Mouse (Mus musculus): ENCODE data around the gene Uxs1.

Gene Uxs1

GRCm38 (mm10) chr1:43717967-43718366 is 109.6 kb downstream of the Uxs1 start:
- DNase-seq: no peak

- DNase-seq: no peak
Observed at GRCm38 (mm10) chr1:43714841-43715240, 112.8 kb downstream of the Uxs1 start.

DNA sequence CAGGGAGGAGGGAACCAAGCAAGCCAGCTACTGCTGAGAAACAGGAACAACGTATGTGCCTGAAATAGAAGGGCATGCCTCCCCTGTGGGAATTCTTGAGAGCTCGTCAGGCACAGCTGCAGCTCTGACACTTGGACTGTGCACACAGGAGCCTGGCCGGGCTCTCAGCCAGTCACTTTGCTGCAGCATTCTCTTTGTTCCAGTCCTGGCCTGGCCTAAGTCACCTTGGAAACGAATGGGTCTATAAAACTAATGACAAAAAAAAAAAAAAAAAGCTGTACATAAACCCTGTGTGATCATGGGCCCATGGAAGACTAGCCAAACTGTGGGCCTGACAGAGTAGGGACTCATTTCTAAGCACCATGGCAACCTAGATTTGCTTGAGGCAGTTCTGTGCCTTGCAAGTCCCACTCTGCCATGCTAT is 129.0 kb downstream of the Uxs1 start:
- no peak for DNase-seq
